Mouse (Mus musculus): ENCODE data around the gene St7.

GRCm38 (mm10) chr6:17680266-17680925, 12.3 kb upstream of the St7 start:
- TF ChIP-seq POLR2A (IDR thresholded peaks at IDR 0.05; ENCODE audit: control insufficient read depth, extremely low read depth, insufficient read depth, low read length, poor library complexity) = no peak
- TF ChIP-seq CTCF (IDR thresholded peaks at IDR 0.05; ENCODE audit: borderline replicate concordance, control insufficient read depth, extremely low read depth, insufficient read depth, low read length, poor library complexity) = no peak
